ENCODE assay signal across 7 mouse cellular contexts in the genomic region with DNA sequence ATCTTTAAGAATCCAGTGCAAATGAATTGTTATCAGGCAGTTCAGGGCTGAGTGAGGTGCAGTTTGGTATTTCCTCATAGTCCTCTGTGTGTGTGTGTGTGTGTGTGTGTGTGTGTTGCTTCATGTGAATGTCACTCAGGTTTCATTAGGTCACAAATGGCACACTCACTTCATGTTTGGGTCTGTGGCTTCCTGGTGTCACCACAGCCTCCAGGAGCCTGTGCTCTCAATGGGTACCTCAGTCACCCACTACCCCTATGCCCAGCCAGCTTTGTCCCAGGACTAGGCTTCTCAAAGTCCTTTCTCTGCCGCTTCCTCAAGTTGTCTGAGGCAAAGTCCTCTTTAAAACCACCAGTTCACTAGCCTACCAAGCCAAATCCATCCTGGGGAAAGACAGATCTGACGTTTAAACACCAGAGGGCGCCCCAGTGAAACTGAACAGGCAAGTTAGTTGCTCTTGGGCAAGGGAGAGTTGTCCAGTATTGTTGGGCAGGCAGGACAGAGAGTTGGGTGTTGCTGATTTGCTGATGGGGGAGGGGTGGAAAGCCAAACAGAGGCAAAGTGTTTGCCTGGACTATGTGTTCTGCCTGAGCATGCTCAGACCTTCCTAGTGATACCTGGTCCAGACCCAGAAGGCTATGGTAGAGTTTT. TPM values are rescaled to one million over a fixed set of nuclear protein-coding genes. Genes with fewer than 3 reads are reported as not detected.
DNase-seq lines count a peak whose midpoint lies in the region; ATAC-seq lines count a peak whose summit lies in the region.

No protein-coding gene starts in this region.

- WGBS in limb, embryonic 12.5 days, result 6% methylated on average over 3 of the region's 3 CpGs

- H3K27ac ChIP-seq in limb, embryonic 12.5 days, result no peak overlapping the region

- no peak overlapping the region for H3K9ac ChIP-seq in limb, embryonic 12.5 days (replicated peaks)

- peak; percentile 72 to 78 for DNase-seq in adrenal gland, adult 18-20 months (ENCODE audit: low spot score in 2 of 2)
- DNase-seq in cerebellum, postnatal 4 days (ENCODE audit: low spot score in 2 of 2), result peak; percentile 72 to 81
- peak; percentile 93 for DNase-seq in kidney, adult 9 months
- DNase-seq in monocyte, adult 2 months (ENCODE audit: low read depth in 1 of 2, low spot score in 2 of 2), result peak; percentile 47 to 60
- DNase-seq in spleen, postnatal 14 days (ENCODE audit: low spot score in 2 of 2), result peak; percentile 28 to 54

- no peaks in the 10 kb centered on the region for H3K9me3 ChIP-seq in limb, embryonic 12.5 days

- H3K4me1 ChIP-seq in limb, embryonic 12.5 days (replicated peaks), result no peaks in the 10 kb centered on the region

- H3K27me3 ChIP-seq in limb, embryonic 12.5 days, result no peaks in the 10 kb centered on the region

- ATAC-seq in granulocyte monocyte progenitor cell, adult 5-6 weeks (replicated peaks; ENCODE audit: poor library complexity, severe bottlenecking), result peak; percentile 92
- ATAC-seq in limb, embryonic 12.5 days (ENCODE audit: insufficient number of reproducible peaks, insufficient read depth, low FRiP score, low TSS enrichment, low read depth), result peak; percentile 31; the same call in 1 of the 2 replicates

- no peak overlapping the region for H3K4me2 ChIP-seq in limb, embryonic 12.5 days

- H3K4me3 ChIP-seq in limb, embryonic 12.5 days (replicated peaks), result no peak overlapping the region

- H3K36me3 ChIP-seq in limb, embryonic 12.5 days, result no peaks in the 10 kb centered on the region

RNA-seq across cellular contexts. Expression of a gene that starts 20.8 kb away (rescaled TPM):
- total RNA-seq in adrenal gland, adult 18-20 months (2021), result under 1 TPM in 1 of 2 experiments, not detected in 1; 0.19 TPM
- total RNA-seq in granulocyte monocyte progenitor cell, adult 5-6 weeks (2014; fragmentation: Nextera tagmentation), result not detected in 2 replicates
- total RNA-seq in granulocyte monocyte progenitor cell, adult 5-6 weeks (2017), result not detected in 2 replicates
- polyA plus RNA-seq in limb, embryonic 12.5 days (2016; fragmentation: Nextera tagmentation; extraction: Ambion mirVana), result 0.20 and 0.46 TPM in 2 replicates

Comparison
In these comparisons a context has a peak if more than half of its experiments do, and no peak if none do; other contexts are left out.
1. DNase-seq: peak in every context shown above with its lines; median percentile 93 in kidney, adult 9 months; 76 in cerebellum, postnatal 4 days; 75 in adrenal gland, adult 18-20 months; 54 in monocyte, adult 2 months; 41 in spleen, postnatal 14 days.